Mouse (Mus musculus) adrenal gland, postnatal 25 days (tissue): ENCODE results near the gene Btn1a1. TPM values are rescaled to one million over a fixed set of nuclear protein-coding genes. Genes with fewer than 3 reads are reported as not detected.

ENCODE experiments used
- DNase-seq: peaks from one replicate; pipeline ENCODE4 v3.0.0; 2021; ENCODE audit warnings: mixed read lengths
- total RNA-seq: library from RNA; stranded (reverse); gene quantifications from 2 replicates; pipeline ENCODE4 v1.2.3, GENCODE M21; 2021

Btn1a1 gene
- total RNA-seq, 1 experiment from 2014 or later = not detected

- DNase-seq = no peak
Measured at GRCm38 (mm10) chr13:23483153-23483552, 17.5 kb upstream of the Btn1a1 start.

- no peak for DNase-seq
Measured at GRCm38 (mm10) chr13:23475658-23476057, 10.0 kb upstream of the Btn1a1 start.

- DNase-seq = peak; percentile 57
Measured at GRCm38 (mm10) chr13:23466911-23467310, 1.2 kb upstream of the Btn1a1 start.

- no peak for DNase-seq
Measured at GRCm38 (mm10) chr13:23466306-23466705, 605 bp upstream of the Btn1a1 start.

- no peak for DNase-seq
Measured at GRCm38 (mm10) chr13:23464841-23465366, 797 bp downstream of the Btn1a1 start.

GRCm38 (mm10) chr13:23464224-23464637, 1.5 kb downstream of the Btn1a1 start:
- peak; percentile 33 for DNase-seq

GRCm38 (mm10) chr13:23463381-23464223, 2.1 kb downstream of the Btn1a1 start:
- peak; percentile 79 for DNase-seq

- DNase-seq = no peak
Measured at GRCm38 (mm10) chr13:23462669-23463068, 3.0 kb downstream of the Btn1a1 start.

- no peak for DNase-seq
Measured at GRCm38 (mm10) chr13:23462063-23462462, 3.6 kb downstream of the Btn1a1 start.

GRCm38 (mm10) chr13:23459264-23459846, 6.3 kb downstream of the Btn1a1 start:
- DNase-seq = no peak

GRCm38 (mm10) chr13:23453926-23454325, 11.8 kb downstream of the Btn1a1 start:
- DNase-seq = no peak

GRCm38 (mm10) chr13:23453362-23453862, 12.3 kb downstream of the Btn1a1 start:
- DNase-seq = peak; percentile 72

GRCm38 (mm10) chr13:23450398-23450797, 15.3 kb downstream of the Btn1a1 start:
- peak; percentile 89 for DNase-seq

- peak; percentile 48 for DNase-seq
Measured at GRCm38 (mm10) chr13:23449235-23450095, 16.2 kb downstream of the Btn1a1 start.

- no peak for DNase-seq
Measured at GRCm38 (mm10) chr13:23448758-23449157, 16.9 kb downstream of the Btn1a1 start.

- peak; percentile 78 for DNase-seq
Measured at GRCm38 (mm10) chr13:23446498-23446952, 19.2 kb downstream of the Btn1a1 start.

- DNase-seq = peak; percentile 89
Measured at GRCm38 (mm10) chr13:23445561-23446320, 20.0 kb downstream of the Btn1a1 start.

GRCm38 (mm10) chr13:23445156-23445555, 20.5 kb downstream of the Btn1a1 start:
- no peak for DNase-seq

GRCm38 (mm10) chr13:23444451-23444850, 21.2 kb downstream of the Btn1a1 start:
- no peak for DNase-seq

GRCm38 (mm10) chr13:23439901-23440300, 25.8 kb downstream of the Btn1a1 start:
- DNase-seq = no peak

- DNase-seq = peak; percentile 48
Measured at GRCm38 (mm10) chr13:23438521-23438920, 27.2 kb downstream of the Btn1a1 start.
